Mouse (Mus musculus): ENCODE measurements around the gene Zdhhc3.

GRCm38 (mm10) chr9:123157699-123158098 is 44.7 kb upstream of the Zdhhc3 start:
- TF ChIP-seq CTCF (IDR thresholded peaks at IDR 0.05; ENCODE audit: low read depth) (no peak), EP300 (IDR thresholded peaks at IDR 0.05; ENCODE audit: low read depth) (no peak)

Measured in heart, postnatal 0 days (tissue).